Mouse (Mus musculus): ENCODE results near the gene Ccdc141.

DNA sequence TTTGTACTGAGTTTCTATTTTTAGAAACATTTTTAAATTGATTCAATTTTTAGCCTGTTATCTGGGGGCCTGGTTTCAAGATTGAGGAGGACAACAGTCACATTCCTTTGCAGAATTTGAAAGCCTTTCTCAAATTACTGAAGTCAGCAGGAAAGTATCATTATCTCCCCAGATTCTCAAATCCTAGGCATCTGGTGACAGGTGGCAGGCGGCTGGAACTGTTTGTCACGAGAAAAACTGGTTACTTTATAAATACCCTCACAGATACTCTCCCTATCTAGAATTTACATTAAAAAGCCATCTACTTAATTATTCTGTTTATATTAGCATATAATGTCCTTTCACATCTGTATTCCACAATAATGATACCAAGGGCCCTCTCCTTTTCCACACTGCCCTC lies 56.1 kb downstream of the Ccdc141 start:
- TF ChIP-seq EP300 (IDR thresholded peaks at IDR 0.05; ENCODE audit: low read depth) = no peak
- TF ChIP-seq CTCF (IDR thresholded peaks at IDR 0.05; ENCODE audit: low read depth) = no peak

Data from liver, postnatal 0 days (tissue).